Mouse (Mus musculus): Measurements from ENCODE around the gene AI661453. TPM values are rescaled to one million over a fixed set of nuclear protein-coding genes. Genes with fewer than 3 reads are reported as not detected.

AI661453 gene
- total RNA-seq, 2 experiments from 2014 or later, result 0.23 to 0.45 TPM

GRCm38 (mm10) chr17:47474250-47474649, 37.8 kb downstream of the AI661453 start:
- TF ChIP-seq CTCF (IDR thresholded peaks at IDR 0.05), result no peak
- Histone ChIP-seq H3K27ac (no peak overlapping the region), H3K4me3 (no peak overlapping the region)
- intact Hi-C loops (cut with DNase I), result no loop called here
- DNase-seq, result no peak

- H3K4me3 ChIP-seq, result no peak overlapping the region
- no peak for TF ChIP-seq CTCF (IDR thresholded peaks at IDR 0.05)
- intact Hi-C loops (cut with DNase I), result no loop called here
- no peak for DNase-seq
- H3K27ac ChIP-seq, result no peak overlapping the region
Measured at GRCm38 (mm10) chr17:47475181-47475580, 38.8 kb downstream of the AI661453 start.

DNA sequence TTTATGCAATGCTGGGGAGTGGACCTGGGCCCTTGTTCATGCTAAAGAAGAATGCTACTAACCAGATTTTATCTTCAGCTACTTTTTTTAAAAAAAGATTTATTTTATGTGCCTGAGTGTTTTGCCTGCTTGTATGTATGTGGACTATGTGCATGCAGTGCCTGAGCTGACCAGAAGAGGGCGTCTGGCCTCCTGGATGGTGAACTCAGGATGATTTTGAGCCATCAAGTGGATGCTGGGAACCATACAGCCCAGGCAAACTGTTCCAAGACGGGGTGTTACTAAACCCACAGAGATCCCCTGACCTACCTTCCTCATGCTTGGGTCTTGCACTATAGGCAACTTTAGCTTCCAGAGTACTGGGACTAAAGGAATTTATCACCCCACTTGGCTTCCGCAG, 39.3 kb downstream of the AI661453 start:
- Histone ChIP-seq H3K4me3 (no peak overlapping the region), H3K27ac (no peak overlapping the region)
- intact Hi-C loops (cut with DNase I), result no loop called here
- peak; percentile 29 for TF ChIP-seq CTCF (IDR thresholded peaks at IDR 0.05)
- no peak for DNase-seq

GRCm38 (mm10) chr17:47479887-47480286, 43.5 kb downstream of the AI661453 start:
- no peak overlapping the region for H3K4me3 ChIP-seq
- TF ChIP-seq CTCF (IDR thresholded peaks at IDR 0.05), result no peak
- DNase-seq, result no peak
- intact Hi-C loops (cut with DNase I), result loop anchor here (5.0 kb wide), 1 partner anchor 93 kb away; the partner anchor contains the start of gene Guca1b
- no peak overlapping the region for H3K27ac ChIP-seq

GRCm38 (mm10) chr17:47482401-47482800, 46.0 kb downstream of the AI661453 start:
- peak; percentile 75 for DNase-seq

GRCm38 (mm10) chr17:47484241-47484921, 48.0 kb downstream of the AI661453 start:
- intact Hi-C loops (cut with DNase I), result loop anchor here (5.0 kb wide), 1 partner anchor 97 kb away; the partner anchor contains the start of gene Guca1b
- no peak for TF ChIP-seq CTCF (IDR thresholded peaks at IDR 0.05)
- Histone ChIP-seq H3K27ac (no peak overlapping the region), H3K4me3 (no peak overlapping the region)
- DNase-seq, result no peak

More at GRCm38 (mm10) chr17:47482401-47482800, 46.0 kb downstream of the AI661453 start:
- no peak overlapping the region for H3K27ac ChIP-seq
- peak; percentile 80 for TF ChIP-seq CTCF (IDR thresholded peaks at IDR 0.05)
- H3K4me3 ChIP-seq, result no peak overlapping the region
- intact Hi-C loops (cut with DNase I), result loop anchor here (2.0 to 5.0 kb wide), 2 partner anchors 74 to 95 kb away; partner anchors contain the start of gene Guca1b

DNA sequence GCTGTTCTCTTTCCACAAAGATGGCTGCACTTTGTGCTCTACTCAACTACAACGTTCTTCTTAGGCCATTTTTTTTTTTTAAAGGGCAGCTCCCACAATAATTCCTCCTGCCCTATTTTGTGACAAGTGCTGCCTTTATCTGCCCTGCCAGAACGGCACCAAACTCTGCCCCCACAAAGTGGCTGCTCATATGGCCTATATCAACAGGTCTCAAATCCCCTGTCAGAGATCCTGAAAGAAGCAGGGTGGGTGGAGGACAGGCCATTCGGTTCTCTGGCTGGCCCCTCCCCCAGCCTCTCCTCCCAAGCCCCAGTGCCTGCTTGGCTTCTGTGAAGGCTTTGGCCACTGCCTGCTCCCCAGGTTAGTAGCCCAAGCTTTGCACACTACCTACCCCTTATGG, 48.6 kb downstream of the AI661453 start:
- Histone ChIP-seq H3K4me3 (no peak overlapping the region), H3K27ac (no peak overlapping the region)

GRCm38 (mm10) chr17:47485791-47486190, 49.4 kb downstream of the AI661453 start:
- no peak for TF ChIP-seq CTCF (IDR thresholded peaks at IDR 0.05)
- DNase-seq, result no peak
- Histone ChIP-seq H3K4me3 (no peak overlapping the region), H3K27ac (no peak overlapping the region)
- intact Hi-C loops (cut with DNase I), result no loop called here

More for the DNA sequence above, 48.6 kb downstream of the AI661453 start:
- no peak for DNase-seq
- TF ChIP-seq CTCF (IDR thresholded peaks at IDR 0.05), result no peak
- intact Hi-C loops (cut with DNase I), result loop anchor here (5.0 kb wide), 1 partner anchor 98 kb away; the partner anchor contains the start of gene Guca1b

DNA sequence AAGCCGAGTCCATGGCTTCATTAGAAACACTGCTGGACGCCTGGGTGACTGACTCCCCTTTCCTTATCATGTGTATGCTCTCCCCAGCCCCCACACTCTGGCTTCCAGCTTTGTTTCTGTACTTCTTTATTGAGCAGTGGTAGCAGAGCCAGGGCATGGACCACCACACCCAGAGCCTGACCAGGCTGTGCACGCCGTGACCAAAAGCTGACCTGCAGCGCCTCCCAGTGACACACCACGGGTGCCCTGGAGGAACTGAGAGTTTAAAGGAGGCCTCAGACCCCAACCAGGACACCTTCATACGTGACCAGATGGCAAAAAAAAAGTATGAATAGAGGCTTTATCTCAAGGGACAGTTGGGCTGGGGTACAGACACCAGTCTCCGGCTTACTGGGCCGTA, 54.4 kb downstream of the AI661453 start:
- Histone ChIP-seq H3K4me3 (no peak overlapping the region), H3K27ac (no peak overlapping the region)
- intact Hi-C loops (cut with DNase I), result no loop called here
- no peak for DNase-seq
- TF ChIP-seq CTCF (IDR thresholded peaks at IDR 0.05), result peak; percentile 9; the same call in 1 of the 2 replicates

- Histone ChIP-seq H3K27ac (no peak overlapping the region), H3K4me3 (no peak overlapping the region)
- TF ChIP-seq CTCF (IDR thresholded peaks at IDR 0.05), result no peak
- intact Hi-C loops (cut with DNase I), result no loop called here
- DNase-seq, result no peak
Measured at GRCm38 (mm10) chr17:47492731-47493130, 56.3 kb downstream of the AI661453 start.

DNA sequence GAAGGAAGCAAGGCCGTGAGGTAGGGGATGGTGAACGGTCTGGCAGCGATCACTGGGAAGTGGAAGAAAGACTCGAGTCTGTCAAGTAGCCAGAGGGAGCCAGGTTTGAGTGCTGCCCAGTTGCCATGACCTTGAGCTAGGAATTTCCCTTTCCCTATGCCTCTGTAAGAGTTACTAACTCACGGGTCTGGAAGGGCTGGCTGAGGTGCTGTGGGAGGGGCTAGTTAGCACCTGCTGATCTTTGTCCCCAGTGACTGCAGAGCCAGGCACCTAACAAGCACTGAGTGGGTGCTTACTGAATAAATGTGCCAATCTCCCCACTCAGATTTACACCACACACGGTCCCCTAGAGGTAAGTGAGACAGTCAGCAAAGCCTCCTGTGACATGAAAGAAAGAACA, 57.2 kb downstream of the AI661453 start:
- Histone ChIP-seq H3K27ac (no peak overlapping the region), H3K4me3 (no peak overlapping the region)
- no peak for TF ChIP-seq CTCF (IDR thresholded peaks at IDR 0.05)
- no peak for DNase-seq
- intact Hi-C loops (cut with DNase I), result no loop called here

GRCm38 (mm10) chr17:47494132-47494531, 57.7 kb downstream of the AI661453 start:
- no peak for TF ChIP-seq CTCF (IDR thresholded peaks at IDR 0.05)
- DNase-seq, result no peak
- no peak overlapping the region for H3K4me3 ChIP-seq
- intact Hi-C loops (cut with DNase I), result no loop called here
- H3K27ac ChIP-seq, result no peak overlapping the region

- peak overlapping the region; percentile 95 for H3K27ac ChIP-seq
- intact Hi-C loops (cut with DNase I), result no loop called here
- no peak for TF ChIP-seq CTCF (IDR thresholded peaks at IDR 0.05)
- H3K4me3 ChIP-seq, result peak overlapping the region; percentile 88
- DNase-seq, result no peak
Measured at GRCm38 (mm10) chr17:47501531-47501930, 65.1 kb downstream of the AI661453 start.

Measured in gastrocnemius, adult 2 months (tissue).